Mouse (Mus musculus) ES-E14 (cell line): Measurements from ENCODE around the gene Wfdc8. TPM values are rescaled to one million over a fixed set of nuclear protein-coding genes. Genes with fewer than 3 reads are reported as not detected.

Source experiments
- DNase-seq: peaks from one replicate; pipeline ENCODE4 v3.0.0-alpha.2; 2013; ENCODE audit warnings: low read depth, low spot score
- H3K27ac ChIP-seq: 2 replicates; pipeline ENCODE4 v1.5.1; 2012; ENCODE audit warnings: low read depth, mild to moderate bottlenecking, low read length, moderate library complexity, mixed read lengths; ENCODE audit not compliant: poor library complexity, insufficient read depth, severe bottlenecking
- H3K36me3 ChIP-seq: 2 replicates; pipeline ENCODE4 v1.6.1; 2012; ENCODE audit warnings: mild to moderate bottlenecking, low read length, moderate library complexity, mixed read lengths; ENCODE audit not compliant: control insufficient read depth, poor library complexity, insufficient read depth, severe bottlenecking
- H3K4me1 ChIP-seq, 2 experiments: fragments of 150-350 bp in 1 of 2; sonication (generic) in 1 of 2; 2 replicates each; pipeline ENCODE4 v1.6.1; 2012; ENCODE audit warnings: low read length in 2 of 2, mild to moderate bottlenecking in 1 of 2, mixed read lengths in 1 of 2; ENCODE audit not compliant: control insufficient read depth in 2 of 2, insufficient read depth in 2 of 2, poor library complexity in 1 of 2
- H3K4me3 ChIP-seq, 2 experiments: fragments of 150-350 bp in 1 of 2; sonication (generic) in 1 of 2; 2 replicates each; pipeline ENCODE4 v1.5.1; 2012; ENCODE audit warnings: low read length in 2 of 2, low read depth in 1 of 2, mild to moderate bottlenecking in 1 of 2, mixed read lengths in 1 of 2; ENCODE audit not compliant: insufficient read depth in 1 of 2, poor library complexity in 1 of 2, severe bottlenecking in 1 of 2
- H3K9ac ChIP-seq: 2 replicates; pipeline ENCODE4 v1.6.1; 2012; ENCODE audit warnings: low read depth, mild to moderate bottlenecking, low read length, mixed read lengths; ENCODE audit not compliant: poor library complexity, insufficient read depth, severe bottlenecking
- H3K9me3 ChIP-seq: fragments of 150-350 bp; sonication (generic); 2 replicates; pipeline ENCODE4 v1.6.1; 2012; ENCODE audit warnings: low read depth, mild to moderate bottlenecking, low read length; ENCODE audit not compliant: control insufficient read depth, insufficient read depth
- CHD2 ChIP-seq: IDR thresholded peaks from 2 replicates; pipeline ENCODE4 v1.6.1; 2014; ENCODE audit warnings: mild to moderate bottlenecking, low read depth, low read length, inconsistent platforms
- HCFC1 ChIP-seq: IDR thresholded peaks from 2 replicates; pipeline ENCODE4 v1.6.1; 2012; ENCODE audit warnings: low read length, inconsistent platforms, borderline replicate concordance; ENCODE audit not compliant: insufficient read depth
- MAFK ChIP-seq: IDR thresholded peaks from 2 replicates; pipeline ENCODE4 v1.6.1; 2014; ENCODE audit warnings: mild to moderate bottlenecking, low read depth, low read length, inconsistent platforms; ENCODE audit not compliant: insufficient read depth
- ZC3H11A ChIP-seq: IDR thresholded peaks from 2 replicates; pipeline ENCODE4 v1.6.1; 2012; ENCODE audit warnings: low read depth, mild to moderate bottlenecking, inconsistent platforms, low read length, borderline replicate concordance
- ZNF384 ChIP-seq: IDR thresholded peaks from 2 replicates; pipeline ENCODE4 v1.6.1; 2012; ENCODE audit warnings: low read depth, low read length, inconsistent platforms
- in situ Hi-C, 2 experiments: fragments of 600-800 bp; cut with MboI; formaldehyde crosslinking; loops; one replicate each; pipeline ENCODE4 v1.15.1; 2025; ENCODE audit warnings: low sequenced_read_pairs in 2 of 2, inconsistent platforms in 1 of 2; ENCODE audit not compliant: unreplicated experiment in 2 of 2
- total RNA-seq: library from RNA; depleted of rRNA; stranded (reverse); fragments of 300-350 nt; gene quantifications from 2 replicates; pipeline ENCODE4 v1.2.3, GENCODE M21; 2012; rRNA removed

Wfdc8 gene
- total RNA-seq, 1 experiment = not detected

- in situ Hi-C loops = no loop called here
- H3K4me3 ChIP-seq = no peak overlapping the region
- no peak for DNase-seq
- H3K9me3 ChIP-seq = no peaks in the 10 kb centered on the region
- H3K4me1 ChIP-seq = peaks cover 0 to 8% of the 10 kb centered on the region in 2 experiments; a peak in 1 of 4 replicates
- no peaks in the 10 kb centered on the region for H3K36me3 ChIP-seq
- no peak overlapping the region for H3K27ac ChIP-seq
- TF ChIP-seq HCFC1 (no peak), ZNF384 (no peak), MAFK (no peak), CHD2 (no peak), ZC3H11A (no peak)
- H3K9ac ChIP-seq = no peak overlapping the region
Observed at GRCm38 (mm10) chr2:164549963-164550894, 63.2 kb downstream of the Wfdc8 start.

- Histone ChIP-seq H3K36me3 (no peaks in the 10 kb centered on the region), H3K4me1 (peaks cover 0 to 10% of the 10 kb centered on the region in 2 experiments; a peak in 1 of 4 replicates), H3K4me3 (no peak overlapping the region), H3K9ac (no peak overlapping the region), H3K27ac (no peak overlapping the region), H3K9me3 (no peaks in the 10 kb centered on the region)
- TF ChIP-seq CHD2 (no peak), MAFK (no peak), ZC3H11A (no peak), HCFC1 (no peak), ZNF384 (no peak)
- in situ Hi-C loops = no loop called here
- no peak for DNase-seq
Observed at GRCm38 (mm10) chr2:164549338-164549737, 64.1 kb downstream of the Wfdc8 start.

Other genes with a start within 250 kb of the Wfdc8 start
- not detected in 2 replicates for gene Slpi, start 224.5 kb downstream of the Wfdc8 start, total RNA-seq
- gene Rbpjl, start 210.5 kb downstream of the Wfdc8 start, total RNA-seq = 0.04 TPM in 1 of 2 replicates, not detected in the other
- gene Matn4, start 208.5 kb downstream of the Wfdc8 start, total RNA-seq = 1.7 and 2.3 TPM in 2 replicates
- 102 and 172 TPM in 2 replicates for gene Sdc4, start 169.7 kb downstream of the Wfdc8 start, total RNA-seq
- 47.6 and 51.1 TPM in 2 replicates for gene Sys1, start 156.7 kb downstream of the Wfdc8 start, total RNA-seq
- 2.1 TPM in 1 of 2 replicates, not detected in the other for gene Gm20458, start 152.7 kb downstream of the Wfdc8 start, total RNA-seq
- 0.22 and 0.26 TPM in 2 replicates for gene Trp53tg5, start 139.9 kb downstream of the Wfdc8 start, total RNA-seq
- gene Dbndd2, start 127.5 kb downstream of the Wfdc8 start, total RNA-seq = 2.9 and 4.2 TPM in 2 replicates
- gene Pigt, start 116.1 kb downstream of the Wfdc8 start, total RNA-seq = 57.2 and 97.3 TPM in 2 replicates
- 41.5 and 58.4 TPM in 2 replicates for gene Wfdc2, start 51.2 kb downstream of the Wfdc8 start, total RNA-seq
- not detected in 2 replicates for gene Spint3, start 40.2 kb downstream of the Wfdc8 start, total RNA-seq
- gene Wfdc6a, start 28.2 kb downstream of the Wfdc8 start, total RNA-seq = not detected in 2 replicates
- gene Eppin, start 20.0 kb downstream of the Wfdc8 start, total RNA-seq = not detected in 2 replicates
- not detected in 2 replicates for gene Wfdc6b, start 104 bp downstream of the Wfdc8 start, total RNA-seq
- gene Wfdc16, start 25.2 kb upstream of the Wfdc8 start, total RNA-seq = not detected in 2 replicates
- 0.98 and 3.1 TPM in 2 replicates for gene Wfdc10, start 42.4 kb upstream of the Wfdc8 start, total RNA-seq
- not detected in 2 replicates for gene Wfdc9, start 43.0 kb upstream of the Wfdc8 start, total RNA-seq
- not detected in 2 replicates for gene Wfdc11, start 60.5 kb upstream of the Wfdc8 start, total RNA-seq
- gene Wfdc13, start 71.5 kb upstream of the Wfdc8 start, total RNA-seq = not detected in 2 replicates
- not detected in 2 replicates for gene Spint4, start 84.9 kb upstream of the Wfdc8 start, total RNA-seq
- 1.6 and 6.6 TPM in 2 replicates for gene Spint5, start 101.7 kb upstream of the Wfdc8 start, total RNA-seq
- gene Wfdc3, start 132.3 kb upstream of the Wfdc8 start, total RNA-seq = 0.18 and 0.58 TPM in 2 replicates
- 13.3 and 15.1 TPM in 2 replicates for gene Dnttip1, start 132.4 kb upstream of the Wfdc8 start, total RNA-seq
- gene Ube2c, start 156.3 kb upstream of the Wfdc8 start, total RNA-seq = 117 and 159 TPM in 2 replicates
- 1.5 and 1.7 TPM in 2 replicates for gene Tnnc2, start 166.3 kb upstream of the Wfdc8 start, total RNA-seq
- gene Snx21, start 172.2 kb upstream of the Wfdc8 start, total RNA-seq = 5.5 and 7.0 TPM in 2 replicates
- gene Acot8, start 191.3 kb upstream of the Wfdc8 start, total RNA-seq = 46.4 and 54.7 TPM in 2 replicates
- 6.4 and 7.0 TPM in 2 replicates for gene Zswim3, start 191.5 kb upstream of the Wfdc8 start, total RNA-seq
- gene Zswim1, start 209.1 kb upstream of the Wfdc8 start, total RNA-seq = 21.5 and 22.6 TPM in 2 replicates
- 0.95 and 1.1 TPM in 2 replicates for gene Spata25, start 214.9 kb upstream of the Wfdc8 start, total RNA-seq
- gene Ctsa, start 219.2 kb upstream of the Wfdc8 start, total RNA-seq = 103 and 216 TPM in 2 replicates
- 3.6 TPM in 2 replicates for gene Neurl2, start 219.8 kb upstream of the Wfdc8 start, total RNA-seq
- gene Pltp, start 244.1 kb upstream of the Wfdc8 start, total RNA-seq = 56.1 and 117 TPM in 2 replicates